Mouse (Mus musculus): ENCODE measurements at regions not wholly inside any gene's neighbourhood (a gene's known extent, or its start where the extent isn't known, plus 50 kb on each side); places are given as distances from the start of the nearest gene placed in this dataset.

DNA sequence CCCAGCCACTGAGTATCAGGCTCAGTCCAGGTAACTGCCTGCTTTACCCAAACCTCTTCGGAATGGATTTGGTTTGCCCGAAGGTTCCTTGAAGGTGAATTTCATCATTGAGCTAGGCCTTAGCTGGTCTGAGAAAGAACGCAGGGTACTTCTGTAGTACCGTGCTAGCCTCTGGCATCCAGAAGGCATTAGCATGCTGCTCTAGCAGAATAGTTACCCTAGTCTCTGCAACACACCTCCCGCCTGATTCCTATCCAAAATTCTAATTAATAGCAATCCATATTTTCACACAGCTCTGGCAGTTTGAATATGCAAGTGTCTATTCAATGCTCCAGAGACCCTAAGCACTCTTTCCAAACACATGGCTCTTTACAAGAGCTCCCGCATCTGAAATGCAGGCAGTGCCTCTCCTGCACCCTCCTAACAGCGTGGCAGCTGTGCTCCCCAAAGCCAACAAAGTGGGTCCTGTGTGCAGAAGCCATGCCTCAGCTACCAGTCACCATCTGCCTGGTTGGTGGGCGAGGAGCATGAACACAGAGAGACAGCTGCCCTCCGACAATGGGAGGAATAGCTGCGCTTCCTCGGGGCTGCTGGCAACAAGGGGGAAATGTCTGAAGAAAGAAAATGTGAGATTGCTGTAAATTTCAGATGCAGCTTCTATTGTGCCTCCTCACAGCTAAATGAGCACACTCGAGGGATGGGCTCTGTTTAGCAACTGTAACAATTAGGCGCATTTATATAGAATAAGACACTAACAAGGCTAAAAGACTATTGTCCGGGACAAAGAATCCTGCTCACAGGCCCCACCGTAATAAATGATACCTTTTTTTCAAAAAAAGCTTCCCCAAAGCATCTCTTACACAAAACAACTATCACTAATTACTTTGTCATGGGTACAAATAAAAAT lies 198.6 kb downstream of the Sp3 start:
- Histone ChIP-seq H3K27ac (ENCODE audit: control insufficient read depth, insufficient read depth, low read depth, low read length) (no peak overlapping the region), H3K27me3 (ENCODE audit: control insufficient read depth, insufficient read depth, low read length) (no peaks in the 10 kb centered on the region), H3K4me1 (ENCODE audit: control insufficient read depth, insufficient read depth, low read length) (no peaks in the 10 kb centered on the region), H3K36me3 (ENCODE audit: control insufficient read depth, insufficient read depth, low read length) (no peaks in the 10 kb centered on the region), H3K4me3 (ENCODE audit: control insufficient read depth, low read depth, low read length) (no peak overlapping the region)
- TF ChIP-seq POLR2A (IDR thresholded peaks at IDR 0.05; ENCODE audit: control insufficient read depth, low read depth, low read length) = no peak
- no peak for TF ChIP-seq CTCF (IDR thresholded peaks at IDR 0.05; ENCODE audit: control insufficient read depth, insufficient read depth, insufficient replicate concordance, low read depth, low read length)

DNA sequence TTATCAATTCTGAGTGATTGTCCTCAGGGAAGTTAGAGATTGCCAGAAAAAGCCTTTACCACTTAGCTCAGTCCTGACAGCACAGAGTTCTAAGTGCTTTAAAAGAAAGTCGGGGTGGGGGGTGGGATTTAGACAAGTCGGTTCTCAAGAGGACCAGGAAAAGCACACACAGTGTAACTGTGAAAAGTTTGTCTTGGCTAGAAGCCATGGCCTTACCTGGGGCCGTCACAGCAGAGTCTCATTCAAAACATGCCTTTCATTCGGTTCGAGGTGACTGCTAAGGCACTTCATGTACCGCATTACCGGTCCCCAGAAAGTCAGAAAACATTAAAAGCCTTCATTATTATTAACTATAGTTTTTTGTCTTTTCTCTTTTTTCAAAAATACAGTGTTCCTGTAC lies 197.9 kb downstream of the Sp3 start:
- Histone ChIP-seq H3K36me3 (ENCODE audit: control insufficient read depth, insufficient read depth, low read length) (no peaks in the 10 kb centered on the region), H3K4me1 (ENCODE audit: control insufficient read depth, insufficient read depth, low read length) (no peaks in the 10 kb centered on the region), H3K27ac (ENCODE audit: control insufficient read depth, insufficient read depth, low read depth, low read length) (no peak overlapping the region), H3K27me3 (ENCODE audit: control insufficient read depth, insufficient read depth, low read length) (no peaks in the 10 kb centered on the region), H3K4me3 (ENCODE audit: control insufficient read depth, low read depth, low read length) (no peak overlapping the region)
- TF ChIP-seq CTCF (IDR thresholded peaks at IDR 0.05; ENCODE audit: control insufficient read depth, insufficient read depth, insufficient replicate concordance, low read depth, low read length) (no peak), POLR2A (IDR thresholded peaks at IDR 0.05; ENCODE audit: control insufficient read depth, low read depth, low read length) (no peak)

- H3K27ac ChIP-seq (ENCODE audit: control insufficient read depth, insufficient read depth, low read depth, low read length) = no peak overlapping the region
- TF ChIP-seq CTCF (IDR thresholded peaks at IDR 0.05; ENCODE audit: control insufficient read depth, insufficient read depth, insufficient replicate concordance, low read depth, low read length) (no peak), POLR2A (IDR thresholded peaks at IDR 0.05; ENCODE audit: control insufficient read depth, low read depth, low read length) (no peak)
- H3K36me3 ChIP-seq (ENCODE audit: control insufficient read depth, insufficient read depth, low read length) = no peaks in the 10 kb centered on the region
- H3K4me3 ChIP-seq (ENCODE audit: control insufficient read depth, low read depth, low read length) = no peak overlapping the region
- no peaks in the 10 kb centered on the region for H3K27me3 ChIP-seq (ENCODE audit: control insufficient read depth, insufficient read depth, low read length)
- no peaks in the 10 kb centered on the region for H3K4me1 ChIP-seq (ENCODE audit: control insufficient read depth, insufficient read depth, low read length)
Observed at GRCm38 (mm10) chr2:72785365-72786043, 194.7 kb downstream of the Sp3 start.

- no peak for TF ChIP-seq CTCF (IDR thresholded peaks at IDR 0.05; ENCODE audit: control insufficient read depth, insufficient read depth, insufficient replicate concordance, low read depth, low read length)
- no peak for TF ChIP-seq POLR2A (IDR thresholded peaks at IDR 0.05; ENCODE audit: control insufficient read depth, low read depth, low read length)
- Histone ChIP-seq H3K36me3 (ENCODE audit: control insufficient read depth, insufficient read depth, low read length) (no peaks in the 10 kb centered on the region), H3K4me3 (ENCODE audit: control insufficient read depth, low read depth, low read length) (no peak overlapping the region), H3K27ac (ENCODE audit: control insufficient read depth, insufficient read depth, low read depth, low read length) (no peak overlapping the region), H3K4me1 (ENCODE audit: control insufficient read depth, insufficient read depth, low read length) (no peaks in the 10 kb centered on the region), H3K27me3 (ENCODE audit: control insufficient read depth, insufficient read depth, low read length) (no peaks in the 10 kb centered on the region)
Observed at GRCm38 (mm10) chr2:72786044-72786737, 194.1 kb downstream of the Sp3 start.

DNA sequence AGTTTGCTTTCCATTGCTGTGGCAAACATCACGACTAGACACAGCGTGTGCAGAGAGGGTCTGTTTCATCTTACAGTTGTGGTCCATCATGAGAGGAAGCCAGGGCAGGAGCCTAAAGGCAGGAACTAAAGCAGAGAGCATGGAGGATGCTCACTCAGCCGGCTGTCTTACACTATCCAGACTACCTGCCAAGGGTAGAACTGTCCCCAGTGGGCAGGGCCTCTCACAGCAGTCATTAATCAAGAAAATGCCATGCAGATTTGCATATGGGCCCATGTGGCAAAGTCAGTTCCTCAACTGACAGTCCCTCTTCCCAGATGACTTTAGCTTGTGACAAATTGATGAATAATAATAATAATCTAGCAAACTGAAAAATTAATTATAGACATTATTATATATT lies 192.6 kb downstream of the Sp3 start:
- H3K4me1 ChIP-seq (ENCODE audit: control insufficient read depth, insufficient read depth, low read length) = no peaks in the 10 kb centered on the region
- no peak overlapping the region for H3K4me3 ChIP-seq (ENCODE audit: control insufficient read depth, low read depth, low read length)
- TF ChIP-seq POLR2A (IDR thresholded peaks at IDR 0.05; ENCODE audit: control insufficient read depth, low read depth, low read length) (no peak), CTCF (IDR thresholded peaks at IDR 0.05; ENCODE audit: control insufficient read depth, insufficient read depth, insufficient replicate concordance, low read depth, low read length) (no peak)
- no peaks in the 10 kb centered on the region for H3K27me3 ChIP-seq (ENCODE audit: control insufficient read depth, insufficient read depth, low read length)
- H3K27ac ChIP-seq (ENCODE audit: control insufficient read depth, insufficient read depth, low read depth, low read length) = no peak overlapping the region
- H3K36me3 ChIP-seq (ENCODE audit: control insufficient read depth, insufficient read depth, low read length) = no peaks in the 10 kb centered on the region

DNA sequence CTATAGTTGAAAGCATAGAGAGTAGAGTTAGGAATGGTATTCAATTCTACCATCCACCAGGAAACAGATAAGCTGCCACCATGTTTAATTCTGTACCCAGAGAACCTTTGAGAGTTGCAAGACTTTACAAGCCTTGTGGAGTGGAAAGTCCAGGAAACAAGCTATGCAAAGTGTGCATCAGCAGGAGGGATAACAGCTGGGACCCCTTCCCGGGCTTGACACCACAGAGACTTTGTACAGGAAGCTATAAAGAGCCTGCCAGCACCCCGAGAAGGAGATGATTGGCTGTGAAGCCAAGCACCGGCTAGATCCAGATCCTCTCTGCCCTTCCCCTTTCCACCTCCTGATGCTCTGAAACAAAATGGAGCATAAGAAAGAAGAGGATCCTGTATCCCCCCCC lies 188.8 kb downstream of the Sp3 start:
- H3K4me3 ChIP-seq (ENCODE audit: control insufficient read depth, low read depth, low read length) = no peak overlapping the region
- TF ChIP-seq CTCF (IDR thresholded peaks at IDR 0.05; ENCODE audit: control insufficient read depth, insufficient read depth, insufficient replicate concordance, low read depth, low read length) = no peak
- no peak for TF ChIP-seq POLR2A (IDR thresholded peaks at IDR 0.05; ENCODE audit: control insufficient read depth, low read depth, low read length)
- H3K4me1 ChIP-seq (ENCODE audit: control insufficient read depth, insufficient read depth, low read length) = no peaks in the 10 kb centered on the region
- H3K27ac ChIP-seq (ENCODE audit: control insufficient read depth, insufficient read depth, low read depth, low read length) = no peak overlapping the region
- H3K27me3 ChIP-seq (ENCODE audit: control insufficient read depth, insufficient read depth, low read length) = no peaks in the 10 kb centered on the region
- H3K36me3 ChIP-seq (ENCODE audit: control insufficient read depth, insufficient read depth, low read length) = no peaks in the 10 kb centered on the region

DNA sequence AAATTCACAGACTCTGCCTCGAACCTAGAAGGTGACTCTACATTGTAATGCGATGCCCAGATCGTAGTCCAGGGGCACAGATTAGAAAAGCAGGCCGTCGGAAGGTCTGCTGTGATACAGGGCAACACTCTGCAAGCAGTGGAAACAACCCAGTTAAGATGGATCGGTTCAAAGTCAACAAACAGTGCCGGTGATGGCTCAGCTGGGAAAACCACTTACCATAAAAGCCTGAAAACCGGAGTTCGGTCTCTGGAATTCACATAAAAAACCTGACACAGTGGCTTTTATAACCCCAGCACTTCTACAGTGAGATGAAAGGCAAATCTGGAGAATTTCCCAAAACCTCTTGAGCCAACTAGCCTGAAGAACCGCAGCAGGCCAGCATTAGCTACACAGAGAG lies 186.8 kb downstream of the Sp3 start:
- TF ChIP-seq CTCF (IDR thresholded peaks at IDR 0.05; ENCODE audit: control insufficient read depth, insufficient read depth, insufficient replicate concordance, low read depth, low read length) = no peak
- Histone ChIP-seq H3K27me3 (ENCODE audit: control insufficient read depth, insufficient read depth, low read length) (no peaks in the 10 kb centered on the region), H3K4me3 (ENCODE audit: control insufficient read depth, low read depth, low read length) (no peak overlapping the region), H3K27ac (ENCODE audit: control insufficient read depth, insufficient read depth, low read depth, low read length) (no peak overlapping the region), H3K36me3 (ENCODE audit: control insufficient read depth, insufficient read depth, low read length) (no peaks in the 10 kb centered on the region), H3K4me1 (ENCODE audit: control insufficient read depth, insufficient read depth, low read length) (no peaks in the 10 kb centered on the region)

Data from testis, adult 2 months (tissue).